Mouse (Mus musculus) megakaryocyte, adult 5-6 weeks (primary cell): ENCODE results near the gene Sorcs2. TPM values are rescaled to one million over a fixed set of nuclear protein-coding genes. Genes with fewer than 3 reads are reported as not detected.

Experiments
- ATAC-seq: 2 replicates; pipeline ENCODE4 v1.8.0; 2016; ENCODE audit warnings: mild to moderate bottlenecking, inconsistent platforms; ENCODE audit not compliant: poor library complexity, severe bottlenecking
- total RNA-seq, 2 experiments: library from RNA; stranded (forward) in 1 of 2; stranded (reverse) in 1 of 2; fragments of 153-499, 151-499 nt in 1 of 2; fragments of 221-1000, 200-1000 nt in 1 of 2; gene quantifications; 2 replicates each; pipeline versions ENCODE4 v1.2.3 to v1.2.4; 2015 to 2017

Sorcs2 gene
- total RNA-seq, 2 experiments from 2014 or later = 0.22 TPM; not detected in 1

DNA sequence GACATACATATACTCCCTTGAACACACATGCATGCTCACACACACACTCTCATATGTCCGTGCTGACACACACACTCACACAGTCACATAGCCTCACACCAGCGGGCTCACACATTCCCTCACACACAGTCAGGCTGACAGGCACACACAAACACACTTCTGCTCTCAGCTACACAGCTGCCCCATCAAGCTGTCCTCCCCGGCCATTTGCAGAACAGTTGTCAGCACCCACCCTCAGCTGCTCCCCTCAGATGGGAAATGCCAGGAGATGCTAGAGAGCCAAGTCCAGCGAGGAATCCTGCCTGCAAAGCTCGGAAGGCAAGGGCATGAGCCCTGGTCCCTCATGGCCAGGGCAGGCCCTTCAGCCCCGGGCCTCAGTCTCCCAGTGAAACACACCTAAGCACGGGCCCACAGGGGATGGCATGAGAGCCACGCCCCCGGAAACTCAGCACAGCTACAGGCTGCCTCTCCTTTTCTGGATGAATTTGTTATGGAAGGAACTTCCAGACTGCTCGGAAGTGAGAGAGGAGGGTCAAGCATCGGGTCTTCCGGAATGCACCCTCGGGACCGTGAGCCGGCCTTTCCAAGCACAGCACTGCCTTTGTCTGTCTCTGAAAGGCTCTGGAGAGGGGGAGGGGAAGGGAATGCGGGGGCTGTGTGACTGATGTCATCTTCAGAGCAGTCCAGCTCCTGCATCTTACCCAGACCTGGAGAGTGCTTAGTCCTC is 84.4 kb downstream of the Sorcs2 start:
- no peak for ATAC-seq

DNA sequence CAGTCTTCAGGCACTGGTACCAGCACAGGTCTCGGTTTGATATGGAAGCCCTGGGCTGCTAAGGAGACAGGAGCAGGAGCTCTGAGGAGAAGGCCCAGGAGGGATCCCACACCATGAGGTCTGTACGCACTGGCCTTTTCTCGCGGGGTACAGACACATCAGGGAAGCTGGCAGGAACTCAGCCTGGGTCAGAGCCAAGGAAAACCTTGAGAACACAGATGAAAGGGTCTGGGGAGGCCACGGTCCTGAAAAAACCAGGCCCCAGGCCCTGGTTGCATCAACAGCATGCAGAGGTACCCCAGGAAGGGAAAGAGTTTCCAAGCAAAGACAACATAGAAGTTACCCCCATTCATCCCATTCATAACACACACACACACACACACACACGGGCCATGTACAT is 85.0 kb downstream of the Sorcs2 start:
- ATAC-seq = no peak

DNA sequence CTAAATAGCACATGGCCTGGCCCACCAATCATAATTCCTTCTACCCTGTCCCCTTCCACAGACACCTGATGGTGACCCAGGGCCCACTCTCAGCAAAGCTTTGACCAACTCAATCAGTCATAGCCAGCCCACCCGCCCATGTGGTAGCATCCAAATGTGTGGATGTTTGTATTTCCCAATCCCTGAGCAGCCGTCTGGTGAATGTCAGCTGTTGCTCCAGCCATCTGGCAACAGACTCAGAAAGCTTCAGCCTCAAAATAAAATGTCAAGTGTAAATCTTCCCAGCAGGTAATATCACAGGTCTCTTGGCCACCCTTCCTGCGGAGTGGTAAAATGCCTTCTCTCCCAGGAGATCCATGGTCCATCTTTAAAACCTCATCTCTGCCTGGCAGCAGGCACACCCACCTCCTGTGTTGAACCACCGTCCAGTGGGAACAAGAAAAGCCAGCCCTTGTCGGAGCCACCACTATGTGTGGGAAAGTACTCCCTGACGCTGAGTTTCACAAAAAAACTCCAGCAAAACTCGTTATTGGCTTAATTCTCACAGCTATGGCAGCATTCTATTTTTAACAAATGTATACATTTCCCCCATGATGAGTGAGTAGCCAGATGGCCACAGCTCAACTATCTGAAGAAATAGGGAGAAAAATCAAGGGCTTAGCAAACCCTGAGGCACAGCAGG is 93.5 kb downstream of the Sorcs2 start:
- ATAC-seq = no peak

DNA sequence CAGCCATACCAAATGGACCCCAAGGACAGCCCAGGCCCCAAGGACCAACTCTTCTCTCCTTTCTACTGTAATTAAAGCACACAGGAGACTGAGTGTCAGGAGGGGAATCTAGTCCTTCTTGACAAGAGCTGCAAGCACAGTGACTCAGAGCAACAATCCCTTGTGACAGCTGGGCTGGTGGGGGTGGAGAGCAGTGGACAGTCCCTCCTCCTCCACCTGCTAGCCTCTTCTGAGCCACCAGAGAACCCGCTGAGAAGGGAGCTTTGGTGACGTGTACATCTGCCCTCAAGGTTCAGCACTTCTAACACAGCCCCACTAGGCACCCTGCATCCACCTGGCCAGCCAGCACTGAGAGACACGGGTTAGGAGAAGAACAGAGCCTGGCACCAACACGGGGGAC is 96.8 kb downstream of the Sorcs2 start:
- no peak for ATAC-seq

DNA sequence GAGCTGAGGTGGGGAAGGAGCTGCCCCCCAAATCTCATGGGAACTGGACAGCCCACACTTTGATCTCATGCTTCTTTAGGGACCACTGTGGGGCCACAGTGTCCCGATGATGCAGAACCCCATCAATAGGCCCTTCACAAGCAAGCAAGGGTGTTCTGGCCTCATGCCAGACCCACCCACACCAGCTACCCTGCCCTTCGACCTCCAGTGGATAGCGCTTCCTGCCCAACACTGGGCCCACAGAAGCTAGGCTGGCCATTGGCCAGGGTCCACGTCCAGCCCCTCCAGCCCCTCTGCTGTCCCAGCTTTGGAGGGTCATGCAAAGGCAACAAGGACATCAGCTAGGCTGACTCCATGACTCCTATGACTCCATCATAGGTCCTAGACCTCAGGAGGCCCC is 99.9 kb downstream of the Sorcs2 start:
- no peak for ATAC-seq

DNA sequence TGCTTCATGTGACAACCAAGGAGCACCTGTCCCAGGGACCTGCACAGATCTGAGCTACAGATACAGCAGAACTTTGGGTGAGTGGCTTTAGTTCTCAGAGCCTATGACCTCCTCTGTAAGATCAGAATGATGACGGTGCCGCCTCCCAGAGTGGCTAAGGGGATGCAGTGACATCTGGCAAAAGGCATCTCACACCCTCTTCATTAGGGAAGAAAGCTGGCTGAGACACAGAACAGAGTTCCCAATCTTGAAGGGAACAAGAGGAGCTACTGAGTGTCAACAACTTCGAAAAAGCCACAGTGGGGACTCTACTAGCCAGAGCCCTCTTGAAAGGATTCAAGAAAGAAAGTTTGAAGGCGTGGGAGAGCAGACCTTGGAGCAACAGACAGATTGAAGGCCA is 100.7 kb downstream of the Sorcs2 start:
- ATAC-seq = no peak

DNA sequence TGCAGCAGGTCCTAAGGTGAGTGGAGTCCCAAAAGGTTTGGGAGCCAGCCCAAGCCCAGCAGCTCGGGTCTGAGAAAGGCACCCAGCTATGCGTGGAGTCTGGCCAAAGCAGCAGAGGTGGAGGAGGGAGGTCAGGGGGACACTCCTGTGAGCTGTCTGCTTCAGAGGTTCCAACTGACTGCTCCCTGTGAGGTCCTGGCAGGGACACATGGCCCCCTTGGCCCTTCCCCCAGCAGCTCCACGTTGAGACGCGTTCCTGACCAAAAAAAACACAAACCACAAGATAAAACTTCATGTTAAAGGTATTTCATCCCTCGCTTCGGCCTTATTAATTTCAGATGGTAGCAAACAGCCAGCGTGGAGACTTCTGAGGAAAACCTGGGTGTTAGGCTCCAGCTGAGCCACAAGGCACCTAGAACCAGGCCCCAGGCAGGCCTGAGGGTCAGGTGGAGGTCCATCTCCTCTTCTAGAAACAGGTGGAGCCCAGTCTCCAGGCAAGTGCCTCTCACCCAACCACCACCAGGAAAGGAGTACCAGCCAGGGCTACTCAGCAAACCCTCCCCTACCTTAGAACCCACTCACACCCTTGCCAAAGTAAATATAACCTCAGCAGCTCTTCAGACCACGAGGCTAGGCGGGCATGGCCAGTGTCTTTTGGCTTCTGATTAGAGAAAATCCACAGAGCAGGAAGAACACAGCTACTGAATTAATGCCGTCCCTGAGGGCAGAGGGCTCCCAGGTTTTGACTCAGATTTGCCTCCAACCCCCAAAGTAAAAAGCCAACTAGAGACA is 104.6 kb downstream of the Sorcs2 start:
- no peak for ATAC-seq

DNA sequence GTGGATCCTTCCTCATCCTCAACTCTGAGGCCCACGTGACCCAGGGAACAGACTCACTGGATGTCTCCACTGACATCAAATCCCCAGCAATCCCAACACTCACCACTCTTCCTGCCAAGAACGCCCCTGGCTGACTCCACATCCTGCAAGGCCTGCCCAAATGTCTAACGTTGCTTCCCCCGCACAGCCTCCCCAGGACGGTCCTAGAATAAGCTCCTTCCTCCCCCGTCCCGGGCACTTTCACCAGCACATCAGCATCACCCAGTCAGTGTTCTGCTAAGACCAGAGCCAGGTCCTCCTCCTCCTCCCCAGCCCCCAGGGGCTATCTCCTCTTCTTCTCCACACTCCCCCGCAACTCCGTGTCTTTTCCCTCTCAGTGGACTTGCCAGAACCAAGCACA is 105.6 kb downstream of the Sorcs2 start:
- no peak for ATAC-seq

DNA sequence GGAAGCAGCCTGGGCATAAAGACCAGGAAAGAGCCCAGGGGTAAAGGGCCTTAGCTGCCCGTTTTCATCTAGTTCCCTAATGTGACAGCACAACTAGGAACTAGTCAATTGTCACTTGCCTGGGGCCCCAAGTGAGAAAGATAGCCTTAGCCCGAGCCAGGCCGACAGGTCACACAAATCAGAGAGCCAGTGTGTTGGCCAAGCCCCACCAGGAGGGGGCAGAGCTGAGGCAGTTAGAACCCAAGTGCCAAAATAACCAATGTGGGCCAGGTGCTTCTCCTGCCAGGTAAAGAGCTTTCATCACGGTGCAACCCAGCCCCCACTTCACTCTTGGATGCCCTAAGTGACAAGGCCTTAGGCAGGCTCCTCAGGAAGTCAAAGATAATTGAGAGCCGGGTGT is 106.7 kb downstream of the Sorcs2 start:
- ATAC-seq = no peak

DNA sequence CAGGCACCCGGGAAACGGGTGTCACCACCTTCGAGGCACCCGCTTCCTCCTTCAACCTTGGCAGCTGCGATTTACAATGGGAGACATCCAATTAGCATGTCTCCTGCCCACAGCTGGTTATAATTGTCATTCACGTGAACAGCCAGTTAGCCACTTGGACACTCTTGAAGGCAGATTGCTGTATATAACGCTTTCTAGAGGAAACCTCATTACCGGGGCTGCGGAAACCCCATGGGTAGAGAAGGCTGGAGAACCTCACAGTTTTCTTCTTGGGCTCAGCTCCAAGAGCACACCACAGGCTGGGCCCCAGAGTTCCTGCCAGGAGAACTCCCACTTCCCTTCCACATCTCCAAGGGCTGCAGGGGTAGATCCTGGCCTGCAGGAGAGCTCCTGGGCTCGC is 112.5 kb downstream of the Sorcs2 start:
- ATAC-seq = no peak

DNA sequence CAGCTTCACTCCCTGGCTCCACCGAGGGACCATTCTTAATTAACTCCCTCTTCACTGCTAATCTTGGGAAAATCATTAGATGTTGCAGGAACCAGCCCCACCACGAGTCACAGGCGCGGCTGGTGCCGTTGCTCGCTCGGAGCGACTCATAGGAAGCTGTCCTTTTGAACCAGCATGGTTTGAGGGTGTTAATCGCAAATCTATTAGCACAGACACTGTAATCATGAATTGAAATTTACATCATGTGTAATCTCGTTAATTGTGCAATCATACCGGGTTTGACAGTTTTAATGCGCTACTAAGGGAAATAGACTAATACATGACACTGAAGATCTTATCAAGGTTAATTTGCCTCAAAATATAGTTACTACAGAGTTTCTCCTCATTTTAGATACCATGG is 118.0 kb downstream of the Sorcs2 start:
- ATAC-seq = no peak

DNA sequence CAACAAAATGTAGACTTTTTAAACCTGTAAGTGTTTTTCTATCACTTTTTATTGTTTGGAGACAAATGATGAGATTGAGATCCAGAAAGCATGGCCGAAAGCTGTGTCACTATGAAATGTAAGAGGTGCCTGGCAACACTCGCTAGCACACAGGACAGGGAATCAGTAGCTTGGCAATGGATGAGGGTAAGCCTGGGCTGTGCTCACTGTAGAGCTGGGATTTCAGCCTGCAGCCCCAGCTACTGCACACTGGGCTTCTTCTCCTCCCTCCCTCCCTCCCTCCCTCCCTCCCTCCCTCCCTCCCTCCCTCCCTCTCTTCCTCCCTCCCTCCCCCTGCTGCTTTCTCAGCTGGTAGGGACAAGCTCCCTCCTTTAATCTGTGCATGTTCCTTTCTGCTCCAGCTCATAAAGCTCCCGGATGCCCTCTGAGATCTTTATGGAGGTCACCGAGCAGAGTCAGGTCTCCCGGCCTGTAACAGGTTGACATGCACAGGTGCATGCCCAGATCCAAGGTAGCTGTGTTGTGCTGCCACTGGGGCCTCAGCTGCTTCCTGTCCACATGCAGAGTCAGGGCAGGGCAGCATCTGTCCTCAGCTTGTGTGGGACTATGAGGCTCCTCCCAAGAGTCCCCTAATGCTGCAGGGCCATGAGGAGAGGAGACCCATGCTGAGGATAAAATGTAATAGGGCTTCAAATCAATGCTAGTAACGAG is 123.1 kb downstream of the Sorcs2 start:
- no peak for ATAC-seq

DNA sequence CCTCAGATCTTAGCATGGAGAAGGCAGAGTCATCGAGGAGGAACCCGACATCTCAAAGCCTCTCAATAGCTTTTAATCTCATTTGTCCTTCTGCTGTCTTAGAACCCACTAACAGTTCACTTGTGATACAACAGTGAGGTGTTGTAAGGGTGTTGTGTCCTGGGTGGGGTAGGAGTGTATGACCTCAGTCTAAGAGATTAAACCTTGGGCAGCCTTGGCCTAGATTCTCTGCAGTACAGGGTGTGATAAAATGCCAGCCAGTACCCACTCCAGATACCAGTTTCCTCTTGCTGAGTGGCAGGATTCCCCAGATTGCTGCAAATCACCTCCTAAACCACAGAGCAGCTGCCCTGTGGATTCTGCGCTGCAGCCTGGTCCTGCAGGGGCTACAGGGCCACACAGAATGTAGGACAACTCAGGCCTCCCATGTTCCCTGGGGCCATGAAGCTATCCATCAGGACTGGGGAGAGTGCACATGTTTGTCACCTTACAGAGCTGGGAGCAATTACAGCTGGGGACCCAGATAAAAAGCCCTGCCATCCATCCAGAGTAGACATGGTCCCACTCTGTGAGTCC is 130.7 kb downstream of the Sorcs2 start:
- no peak for ATAC-seq

DNA sequence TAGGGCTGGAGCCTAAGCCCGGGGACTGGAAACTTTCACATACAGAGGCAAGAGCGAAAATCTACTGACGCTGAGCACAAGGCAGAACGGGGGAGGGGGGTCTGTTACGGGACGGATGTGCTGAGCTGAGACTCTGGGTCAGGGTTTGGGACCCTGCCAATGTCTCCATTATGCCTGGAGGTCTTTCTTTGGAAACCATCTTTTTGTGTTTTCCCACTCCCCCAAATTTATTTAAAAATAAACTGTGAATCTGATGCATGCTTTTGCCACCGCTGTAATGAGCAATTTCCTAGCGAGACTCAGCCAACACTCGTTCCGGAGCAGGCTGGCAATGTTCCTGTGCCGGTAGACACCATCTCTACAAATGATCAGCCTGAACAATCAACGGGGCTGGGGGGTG is 137.1 kb downstream of the Sorcs2 start:
- no peak for ATAC-seq

DNA sequence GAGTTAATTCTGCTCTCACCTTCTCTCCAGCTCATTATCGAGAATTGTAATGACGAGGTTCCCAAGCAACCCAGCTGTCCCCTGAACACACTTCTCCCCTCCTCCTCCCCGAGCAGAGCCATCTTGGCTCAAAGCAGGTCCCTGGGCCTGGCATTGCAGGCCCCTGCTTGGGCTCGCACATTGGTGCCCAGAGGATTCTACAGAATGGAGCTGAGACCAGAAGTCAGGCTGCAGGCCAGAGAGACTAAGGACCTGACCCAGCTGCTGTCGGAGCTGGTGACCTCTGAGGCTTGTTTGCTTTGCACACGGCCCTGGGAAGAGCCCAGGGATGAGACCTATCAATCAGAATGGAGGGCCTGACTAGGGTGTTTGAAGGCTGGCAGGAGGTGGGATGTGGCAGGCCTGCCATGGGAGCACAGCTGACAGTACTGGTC is 138.2 kb downstream of the Sorcs2 start:
- ATAC-seq = no peak

DNA sequence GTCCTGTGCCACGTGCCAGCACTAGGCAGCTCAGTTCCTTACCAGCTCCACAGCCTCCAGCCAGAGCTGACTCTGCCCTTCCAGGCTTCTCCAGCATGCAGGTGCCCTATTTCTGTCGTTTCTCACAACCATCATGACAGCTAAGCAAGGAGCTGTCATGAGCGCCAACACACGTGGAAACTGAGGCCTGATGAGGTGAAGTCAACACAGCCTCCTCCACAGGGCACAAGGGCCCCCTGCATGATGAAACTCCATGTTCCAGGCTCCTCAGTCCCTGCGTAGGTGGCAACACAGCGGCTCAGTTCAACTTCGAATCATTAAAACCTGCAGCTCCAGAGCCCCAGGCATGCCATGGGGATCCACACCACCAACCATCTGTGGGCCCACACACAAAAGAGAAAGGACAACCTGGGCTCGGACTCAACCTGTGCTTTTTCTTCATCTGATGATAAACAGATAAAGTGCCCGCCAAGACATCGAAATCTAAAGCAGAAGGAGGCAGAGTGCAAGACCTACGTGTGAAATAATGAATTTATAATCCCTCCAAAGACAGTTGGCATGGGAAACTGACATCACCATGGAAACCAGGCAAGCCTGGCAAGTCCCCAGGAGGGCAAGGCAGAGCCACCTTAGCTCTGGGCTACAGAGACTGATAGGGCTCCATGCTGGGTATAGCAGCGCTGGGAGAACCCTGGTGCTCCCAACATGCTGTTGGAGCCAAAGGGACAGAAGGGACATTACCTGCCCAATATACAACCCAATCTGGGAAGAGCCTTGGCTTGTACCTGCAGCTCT is 139.4 kb downstream of the Sorcs2 start:
- ATAC-seq = no peak

DNA sequence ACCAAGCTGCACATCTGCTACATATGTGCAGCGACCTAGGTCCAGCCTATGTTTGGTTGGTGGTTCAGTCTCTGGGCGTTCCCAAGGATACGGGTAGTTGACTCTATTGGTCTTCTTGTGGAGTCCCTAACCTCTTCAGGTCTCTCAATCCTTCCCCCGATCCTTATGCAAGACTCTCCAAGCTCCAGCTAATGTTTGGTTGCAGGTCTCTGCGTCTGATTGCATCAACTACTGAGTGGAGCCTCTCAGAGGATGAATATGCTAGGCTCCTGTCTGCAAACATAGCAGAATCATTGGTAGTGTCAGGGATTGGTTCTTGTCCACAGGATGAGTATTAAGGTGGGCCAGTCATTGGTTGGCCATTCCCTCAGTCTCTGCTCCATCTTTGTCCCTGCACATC is 140.9 kb downstream of the Sorcs2 start:
- ATAC-seq = no peak

DNA sequence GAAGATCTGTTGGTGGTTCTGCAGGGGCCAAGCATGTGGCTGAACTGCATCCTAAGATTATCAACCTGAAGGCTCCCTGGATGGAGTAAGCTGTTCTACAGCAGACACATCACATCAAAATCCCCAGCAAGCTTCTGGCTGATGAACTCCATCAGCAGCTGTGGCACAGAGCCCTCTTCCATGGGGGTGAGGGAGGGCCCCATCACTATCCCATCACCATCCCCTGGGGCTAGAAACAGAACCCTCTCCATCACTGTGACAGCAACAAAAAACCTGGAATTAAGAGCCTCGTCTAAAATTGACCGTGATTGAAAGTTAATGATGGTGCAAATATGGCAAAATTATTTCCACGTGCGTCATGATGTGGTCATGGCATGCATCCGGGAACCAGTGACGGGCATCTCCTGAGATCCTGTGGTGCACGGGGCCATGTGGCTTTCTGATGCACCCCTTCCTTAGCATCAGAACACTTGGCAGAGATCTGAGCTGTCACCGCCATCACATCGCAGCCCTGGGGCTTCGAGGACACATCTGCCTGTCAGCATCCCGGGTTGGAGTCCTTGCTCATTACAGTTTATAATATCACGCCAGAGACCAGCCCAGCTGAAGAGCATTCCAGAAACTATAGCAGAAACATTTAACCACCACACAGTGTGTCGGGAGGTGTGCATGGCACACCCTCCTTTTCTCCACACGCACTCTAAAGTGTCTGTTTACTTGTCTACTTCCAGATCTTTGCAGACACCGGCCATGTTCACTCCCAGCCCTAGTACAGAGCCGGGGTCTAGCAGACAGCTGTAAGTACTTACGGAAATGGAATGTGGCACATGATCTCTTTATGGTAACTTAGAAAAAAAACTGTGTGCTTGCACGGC is 143.1 kb downstream of the Sorcs2 start:
- no peak for ATAC-seq
